12 mouse cellular contexts compared by ENCODE assay signal in genomic region chr12:12177264-12178043, GRCm38 (mm10).
DNase-seq lines count a peak whose midpoint lies in the region; ATAC-seq and TF ChIP-seq lines count a peak whose summit lies in the region.
"Had no signal": no experiment of that assay in that cellular context is flagged by ENCODE, and none has a peak within 500 bp of the region (broad histone marks: within the 10 kb centered on the region; RNA-seq: fewer than 3 reads in every experiment).

No protein-coding gene starts in this region.

- H3K4me1 ChIP-seq in neural tube, embryonic 11.5 days (ENCODE audit: control insufficient read depth, insufficient read depth, low read length) = peaks cover 7% of the 10 kb centered on the region; the same call in 1 of the 2 replicates
- H3K4me1 ChIP-seq in forebrain, embryonic 16.5 days (replicated peaks; ENCODE audit: control insufficient read depth, insufficient read depth, low read length) = peaks cover 16% of the 10 kb centered on the region
- peaks cover 4% of the 10 kb centered on the region; the same call in 1 of the 2 replicates for H3K4me1 ChIP-seq in neural tube, embryonic 14.5 days (ENCODE audit: control insufficient read depth, insufficient read depth, low read length)

- WGBS in neural tube, embryonic 11.5 days = 64% methylated on average over 6 of the region's 6 CpGs
- 76% methylated on average over 6 of the region's 6 CpGs for WGBS in forebrain, embryonic 16.5 days
- WGBS in neural tube, embryonic 14.5 days = 69% methylated on average over 6 of the region's 6 CpGs

- no peaks in the 10 kb centered on the region for H3K27me3 ChIP-seq in neural tube, embryonic 11.5 days (ENCODE audit: control insufficient read depth, insufficient read depth, low read length)
- no peaks in the 10 kb centered on the region for H3K27me3 ChIP-seq in forebrain, embryonic 16.5 days (replicated peaks; ENCODE audit: control insufficient read depth, insufficient read depth, low read length)
- H3K27me3 ChIP-seq in neural tube, embryonic 14.5 days (ENCODE audit: control insufficient read depth, insufficient read depth, low read length) = no peaks in the 10 kb centered on the region
- H3K27me3 ChIP-seq: liver, embryonic 15.5 days had no signal

- H3K9ac ChIP-seq in neural tube, embryonic 11.5 days (ENCODE audit: low read length) = no peak overlapping the region
- H3K9ac ChIP-seq in forebrain, embryonic 16.5 days (replicated peaks; ENCODE audit: low read depth, low read length) = no peak overlapping the region
- no peak overlapping the region for H3K9ac ChIP-seq in neural tube, embryonic 14.5 days (replicated peaks; ENCODE audit: low read depth, low read length)
- H3K9ac ChIP-seq: liver, embryonic 15.5 days had no signal

- DNase-seq in gastrocnemius, adult 2 months = no peak
- DNase-seq in gastrocnemius, adult 18-20 months (ENCODE audit: low spot score) = no peak
- peak; percentile 10 for DNase-seq in neural tube, embryonic 11.5 days (ENCODE audit: low spot score)
- no peak for DNase-seq in neural tube, embryonic 10.5 days (ENCODE audit: extremely low spot score, low spot score)
- DNase-seq in MN1 (ENCODE audit: low spot score) = no peak
- no peak for DNase-seq in right cerebral cortex, postnatal 25 days
- DNase-seq: cerebellum, adult 11-12 months; kidney, postnatal 14 days; thymus, postnatal 14 days had no signal

- intact Hi-C loops in gastrocnemius, adult 2 months (cut with DNase I) = loop anchor here (5.0 kb wide), 4 partner anchors 85 to 1040 kb away; partner anchors contain the start of gene Fam49a

- peak; percentile 17; the same call in 1 of the 2 replicates for ATAC-seq in neural tube, embryonic 11.5 days (ENCODE audit: insufficient read depth, low FRiP score, low TSS enrichment)
- 0 out of 2 replicates have a peak, but pooled peaks have one; percentile 4 for ATAC-seq in forebrain, embryonic 16.5 days
- peak; percentile 15; the same call in 1 of the 2 replicates for ATAC-seq in neural tube, embryonic 14.5 days (ENCODE audit: low read depth)

- no peak overlapping the region for H3K4me2 ChIP-seq in neural tube, embryonic 11.5 days (ENCODE audit: low read depth)
- H3K4me2 ChIP-seq in forebrain, embryonic 16.5 days (ENCODE audit: low read length) = no peak overlapping the region
- no peak overlapping the region for H3K4me2 ChIP-seq in neural tube, embryonic 14.5 days (ENCODE audit: low read depth, low read length)

- no peak for TF ChIP-seq CTCF in gastrocnemius, adult 2 months (IDR thresholded peaks at IDR 0.05)

- H3K27ac ChIP-seq in gastrocnemius, adult 2 months = peak overlapping the region; percentile 74
- no peak overlapping the region for H3K27ac ChIP-seq in neural tube, embryonic 11.5 days (ENCODE audit: low read depth, low read length)
- no peak overlapping the region for H3K27ac ChIP-seq in forebrain, embryonic 16.5 days (ENCODE audit: low read length)
- no peak overlapping the region for H3K27ac ChIP-seq in neural tube, embryonic 14.5 days (ENCODE audit: low read depth, low read length)
- H3K27ac ChIP-seq: liver, embryonic 15.5 days had no signal

- H3K36me3 ChIP-seq in neural tube, embryonic 11.5 days (ENCODE audit: control insufficient read depth, insufficient read depth, low read length) = no peaks in the 10 kb centered on the region
- no peaks in the 10 kb centered on the region for H3K36me3 ChIP-seq in forebrain, embryonic 16.5 days (ENCODE audit: control insufficient read depth, insufficient read depth)
- H3K36me3 ChIP-seq in neural tube, embryonic 14.5 days (ENCODE audit: control insufficient read depth, insufficient read depth, low read length) = no peaks in the 10 kb centered on the region
- H3K36me3 ChIP-seq: liver, embryonic 15.5 days had no signal

- H3K4me3 ChIP-seq in gastrocnemius, adult 2 months = no peak overlapping the region
- H3K4me3 ChIP-seq in neural tube, embryonic 11.5 days (ENCODE audit: low read depth, low read length) = no peak overlapping the region
- no peak overlapping the region for H3K4me3 ChIP-seq in forebrain, embryonic 16.5 days (replicated peaks; ENCODE audit: low read length)
- H3K4me3 ChIP-seq in neural tube, embryonic 14.5 days (ENCODE audit: low read depth, low read length) = no peak overlapping the region

- no peaks in the 10 kb centered on the region for H3K9me3 ChIP-seq in neural tube, embryonic 11.5 days (ENCODE audit: control insufficient read depth, low read length)
- H3K9me3 ChIP-seq in forebrain, embryonic 16.5 days (ENCODE audit: control insufficient read depth, low read length) = no peaks in the 10 kb centered on the region
- H3K9me3 ChIP-seq in neural tube, embryonic 14.5 days (ENCODE audit: control insufficient read depth, low read length) = no peaks in the 10 kb centered on the region
- H3K9me3 ChIP-seq: liver, embryonic 15.5 days had no signal
